Mouse (Mus musculus): ENCODE results near the gene Cdk14. TPM values are rescaled to one million over a fixed set of nuclear protein-coding genes. Genes with fewer than 3 reads are reported as not detected.
A peak's percentile ranks its signal among the peaks of the same experiment; 100 is the strongest.

The Cdk14 gene
- polyA plus RNA-seq, 1 experiment from 2014 or later: 10.6 TPM

GRCm38 (mm10) chr5:4979551-4979950 is 440.6 kb downstream of the Cdk14 start:
- H3K4me2 ChIP-seq (ENCODE audit: low read depth, low read length): no peak overlapping the region
- H3K9me3 ChIP-seq (replicated peaks; ENCODE audit: control insufficient read depth, low read length): no peaks in the 10 kb centered on the region
- WGBS: 61% methylated on average over 4 of the region's 4 CpGs
- no peak overlapping the region for H3K4me3 ChIP-seq (ENCODE audit: low read length)
- ATAC-seq (replicated peaks; ENCODE audit: extremely low read depth, insufficient read depth, low FRiP score): no peak
- no peaks in the 10 kb centered on the region for H3K4me1 ChIP-seq (ENCODE audit: control insufficient read depth, insufficient read depth, low read length)
- no peaks in the 10 kb centered on the region for H3K36me3 ChIP-seq (ENCODE audit: control insufficient read depth, insufficient read depth)
- no peaks in the 10 kb centered on the region for H3K27me3 ChIP-seq (ENCODE audit: control insufficient read depth, insufficient read depth, low read length)
- no peak overlapping the region for H3K9ac ChIP-seq (ENCODE audit: low read length)
- no peak overlapping the region for H3K27ac ChIP-seq (ENCODE audit: low read length)

- H3K27me3 ChIP-seq (ENCODE audit: control insufficient read depth, insufficient read depth, low read length): no peaks in the 10 kb centered on the region
- H3K27ac ChIP-seq (ENCODE audit: low read length): no peak overlapping the region
- H3K4me2 ChIP-seq (ENCODE audit: low read depth, low read length): no peak overlapping the region
- H3K9ac ChIP-seq (ENCODE audit: low read length): no peak overlapping the region
- no peaks in the 10 kb centered on the region for H3K4me1 ChIP-seq (ENCODE audit: control insufficient read depth, insufficient read depth, low read length)
- ATAC-seq (replicated peaks; ENCODE audit: extremely low read depth, insufficient read depth, low FRiP score): no peak
- WGBS: 91% methylated on average over 1 of the region's 1 CpGs
- no peak overlapping the region for H3K4me3 ChIP-seq (ENCODE audit: low read length)
- no peaks in the 10 kb centered on the region for H3K9me3 ChIP-seq (replicated peaks; ENCODE audit: control insufficient read depth, low read length)
- H3K36me3 ChIP-seq (ENCODE audit: control insufficient read depth, insufficient read depth): no peaks in the 10 kb centered on the region
Measured at GRCm38 (mm10) chr5:4973408-4973807, 446.7 kb downstream of the Cdk14 start.

- peaks cover 5% of the 10 kb centered on the region for H3K4me1 ChIP-seq (ENCODE audit: control insufficient read depth, insufficient read depth, low read length)
- peak; percentile 72 for ATAC-seq (replicated peaks; ENCODE audit: extremely low read depth, insufficient read depth, low FRiP score)
- no peak overlapping the region for H3K4me3 ChIP-seq (ENCODE audit: low read length)
- H3K4me2 ChIP-seq (ENCODE audit: low read depth, low read length): no peak overlapping the region
- no peaks in the 10 kb centered on the region for H3K27me3 ChIP-seq (ENCODE audit: control insufficient read depth, insufficient read depth, low read length)
- H3K9ac ChIP-seq (ENCODE audit: low read length): no peak overlapping the region
- no peak overlapping the region for H3K27ac ChIP-seq (ENCODE audit: low read length)
- H3K36me3 ChIP-seq (ENCODE audit: control insufficient read depth, insufficient read depth): no peaks in the 10 kb centered on the region
- no peaks in the 10 kb centered on the region for H3K9me3 ChIP-seq (replicated peaks; ENCODE audit: control insufficient read depth, low read length)
- 49% methylated on average over 15 of the region's 15 CpGs for WGBS
Measured at GRCm38 (mm10) chr5:4962063-4962610, 458.0 kb downstream of the Cdk14 start.

GRCm38 (mm10) chr5:4961636-4962035 is 458.5 kb downstream of the Cdk14 start:
- WGBS: 95% methylated on average over 1 of the region's 1 CpGs
- Histone ChIP-seq H3K4me3 (ENCODE audit: low read length) (no peak overlapping the region), H3K27ac (ENCODE audit: low read length) (no peak overlapping the region), H3K36me3 (ENCODE audit: control insufficient read depth, insufficient read depth) (no peaks in the 10 kb centered on the region), H3K9ac (ENCODE audit: low read length) (no peak overlapping the region), H3K27me3 (ENCODE audit: control insufficient read depth, insufficient read depth, low read length) (no peaks in the 10 kb centered on the region), H3K4me1 (ENCODE audit: control insufficient read depth, insufficient read depth, low read length) (peaks cover 5% of the 10 kb centered on the region), H3K4me2 (ENCODE audit: low read depth, low read length) (no peak overlapping the region), H3K9me3 (replicated peaks; ENCODE audit: control insufficient read depth, low read length) (no peaks in the 10 kb centered on the region)
- ATAC-seq (replicated peaks; ENCODE audit: extremely low read depth, insufficient read depth, low FRiP score): no peak

GRCm38 (mm10) chr5:4959446-4959845 is 460.7 kb downstream of the Cdk14 start:
- H3K27ac ChIP-seq (ENCODE audit: low read length): no peak overlapping the region
- H3K36me3 ChIP-seq (ENCODE audit: control insufficient read depth, insufficient read depth): no peaks in the 10 kb centered on the region
- no peak; the same call in 1 of the 2 replicates for ATAC-seq (replicated peaks; ENCODE audit: extremely low read depth, insufficient read depth, low FRiP score)
- no peak overlapping the region for H3K4me3 ChIP-seq (ENCODE audit: low read length)
- H3K4me1 ChIP-seq (ENCODE audit: control insufficient read depth, insufficient read depth, low read length): peaks cover 5% of the 10 kb centered on the region
- no peaks in the 10 kb centered on the region for H3K27me3 ChIP-seq (ENCODE audit: control insufficient read depth, insufficient read depth, low read length)
- H3K9ac ChIP-seq (ENCODE audit: low read length): no peak overlapping the region
- H3K9me3 ChIP-seq (replicated peaks; ENCODE audit: control insufficient read depth, low read length): no peaks in the 10 kb centered on the region
- WGBS: 25% methylated on average over 5 of the region's 5 CpGs
- 0 out of 2 replicates have a peak overlapping the region, but pooled peaks have one; percentile 8 for H3K4me2 ChIP-seq (ENCODE audit: low read depth, low read length)

DNA sequence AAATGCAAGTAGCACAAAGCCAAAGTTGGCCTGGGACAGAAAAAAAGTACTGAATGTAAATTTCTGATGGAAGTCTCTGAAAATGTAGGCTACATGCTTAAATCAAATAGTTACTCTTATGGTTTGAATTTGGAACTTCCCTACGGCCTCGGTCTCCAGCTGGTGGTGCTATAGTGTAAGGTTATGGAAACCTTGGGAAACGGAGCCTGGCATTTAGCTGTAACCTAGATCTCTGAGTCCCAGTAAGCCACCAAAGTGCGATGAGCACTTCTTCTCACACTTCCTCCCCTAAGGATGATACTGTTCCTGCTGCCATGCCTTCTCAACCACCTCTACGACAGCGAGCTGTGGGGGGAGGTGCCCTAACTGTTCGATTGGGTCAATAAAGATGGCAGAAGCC is 464.1 kb downstream of the Cdk14 start:
- Histone ChIP-seq H3K36me3 (ENCODE audit: control insufficient read depth, insufficient read depth) (no peaks in the 10 kb centered on the region), H3K9ac (ENCODE audit: low read length) (no peak overlapping the region), H3K9me3 (replicated peaks; ENCODE audit: control insufficient read depth, low read length) (no peaks in the 10 kb centered on the region), H3K27me3 (ENCODE audit: control insufficient read depth, insufficient read depth, low read length) (no peaks in the 10 kb centered on the region), H3K4me3 (ENCODE audit: low read length) (no peak overlapping the region), H3K4me2 (ENCODE audit: low read depth, low read length) (no peak overlapping the region), H3K27ac (ENCODE audit: low read length) (no peak overlapping the region), H3K4me1 (ENCODE audit: control insufficient read depth, insufficient read depth, low read length) (peaks cover 8% of the 10 kb centered on the region)
- 76% methylated on average over 7 of the region's 7 CpGs for WGBS
- no peak for ATAC-seq (replicated peaks; ENCODE audit: extremely low read depth, insufficient read depth, low FRiP score)

DNA sequence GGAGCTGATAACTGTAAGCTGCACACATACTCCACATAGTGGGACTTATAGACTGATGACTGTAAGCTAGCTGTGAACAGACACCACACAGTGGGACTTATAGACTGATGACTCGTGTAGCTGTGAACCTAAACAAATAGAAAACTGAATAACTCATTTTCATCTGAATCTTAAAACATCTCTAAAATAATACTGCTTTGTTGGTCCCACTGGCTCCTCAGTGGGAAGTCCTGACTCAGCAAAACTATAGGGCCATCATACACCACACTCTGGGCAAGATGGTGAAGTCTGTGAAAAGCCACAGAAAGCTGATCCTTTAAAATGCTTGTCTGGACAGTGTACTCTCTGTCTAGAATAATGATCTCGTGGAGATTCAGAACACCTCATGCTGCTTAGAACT is 464.7 kb downstream of the Cdk14 start:
- Histone ChIP-seq H3K4me1 (ENCODE audit: control insufficient read depth, insufficient read depth, low read length) (peaks cover 8% of the 10 kb centered on the region), H3K27ac (ENCODE audit: low read length) (no peak overlapping the region), H3K27me3 (ENCODE audit: control insufficient read depth, insufficient read depth, low read length) (no peaks in the 10 kb centered on the region), H3K4me3 (ENCODE audit: low read length) (no peak overlapping the region), H3K9ac (ENCODE audit: low read length) (no peak overlapping the region), H3K4me2 (ENCODE audit: low read depth, low read length) (no peak overlapping the region), H3K9me3 (replicated peaks; ENCODE audit: control insufficient read depth, low read length) (no peaks in the 10 kb centered on the region), H3K36me3 (ENCODE audit: control insufficient read depth, insufficient read depth) (no peaks in the 10 kb centered on the region)
- no peak for ATAC-seq (replicated peaks; ENCODE audit: extremely low read depth, insufficient read depth, low FRiP score)
- 78% methylated on average over 2 of the region's 2 CpGs for WGBS

DNA sequence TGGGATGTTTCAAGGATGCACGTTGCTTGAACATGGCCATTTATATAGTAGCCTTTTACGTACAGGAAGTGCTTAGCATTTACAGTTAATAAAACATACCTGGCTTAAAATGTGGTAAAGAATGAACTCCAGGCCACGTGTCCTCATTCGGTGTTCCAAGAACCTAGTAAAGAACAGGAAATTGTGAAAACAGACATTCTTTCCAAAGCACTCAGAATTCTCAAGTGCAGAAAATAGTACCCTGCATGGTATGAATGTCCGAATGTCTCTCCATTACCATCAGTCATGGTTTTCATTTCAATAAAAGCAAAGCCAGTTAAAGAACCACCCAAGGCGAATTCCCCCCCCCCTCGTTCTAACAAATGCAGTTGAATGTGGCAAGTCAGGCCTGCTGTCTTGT is 470.7 kb downstream of the Cdk14 start:
- Histone ChIP-seq H3K9ac (ENCODE audit: low read length) (no peak overlapping the region), H3K4me1 (ENCODE audit: control insufficient read depth, insufficient read depth, low read length) (peaks cover 3% of the 10 kb centered on the region), H3K36me3 (ENCODE audit: control insufficient read depth, insufficient read depth) (no peaks in the 10 kb centered on the region), H3K27me3 (ENCODE audit: control insufficient read depth, insufficient read depth, low read length) (no peaks in the 10 kb centered on the region), H3K27ac (ENCODE audit: low read length) (no peak overlapping the region), H3K9me3 (replicated peaks; ENCODE audit: control insufficient read depth, low read length) (no peaks in the 10 kb centered on the region), H3K4me3 (ENCODE audit: low read length) (no peak overlapping the region), H3K4me2 (ENCODE audit: low read depth, low read length) (no peak overlapping the region)
- ATAC-seq (replicated peaks; ENCODE audit: extremely low read depth, insufficient read depth, low FRiP score): no peak
- WGBS: 62% methylated on average over 7 of the region's 7 CpGs

- H3K4me1 ChIP-seq (ENCODE audit: control insufficient read depth, insufficient read depth, low read length): peaks cover 3% of the 10 kb centered on the region
- H3K36me3 ChIP-seq (ENCODE audit: control insufficient read depth, insufficient read depth): no peaks in the 10 kb centered on the region
- ATAC-seq (replicated peaks; ENCODE audit: extremely low read depth, insufficient read depth, low FRiP score): no peak
- H3K9ac ChIP-seq (ENCODE audit: low read length): no peak overlapping the region
- no peaks in the 10 kb centered on the region for H3K9me3 ChIP-seq (replicated peaks; ENCODE audit: control insufficient read depth, low read length)
- H3K27ac ChIP-seq (ENCODE audit: low read length): no peak overlapping the region
- H3K4me3 ChIP-seq (ENCODE audit: low read length): no peak overlapping the region
- no peak overlapping the region for H3K4me2 ChIP-seq (ENCODE audit: low read depth, low read length)
- 64% methylated on average over 3 of the region's 3 CpGs for WGBS
- no peaks in the 10 kb centered on the region for H3K27me3 ChIP-seq (ENCODE audit: control insufficient read depth, insufficient read depth, low read length)
Measured at GRCm38 (mm10) chr5:4948090-4948954, 471.8 kb downstream of the Cdk14 start.

Measured in heart, embryonic 16.5 days (tissue).